8 mouse cellular contexts compared by ENCODE assay signal in the genomic region with DNA sequence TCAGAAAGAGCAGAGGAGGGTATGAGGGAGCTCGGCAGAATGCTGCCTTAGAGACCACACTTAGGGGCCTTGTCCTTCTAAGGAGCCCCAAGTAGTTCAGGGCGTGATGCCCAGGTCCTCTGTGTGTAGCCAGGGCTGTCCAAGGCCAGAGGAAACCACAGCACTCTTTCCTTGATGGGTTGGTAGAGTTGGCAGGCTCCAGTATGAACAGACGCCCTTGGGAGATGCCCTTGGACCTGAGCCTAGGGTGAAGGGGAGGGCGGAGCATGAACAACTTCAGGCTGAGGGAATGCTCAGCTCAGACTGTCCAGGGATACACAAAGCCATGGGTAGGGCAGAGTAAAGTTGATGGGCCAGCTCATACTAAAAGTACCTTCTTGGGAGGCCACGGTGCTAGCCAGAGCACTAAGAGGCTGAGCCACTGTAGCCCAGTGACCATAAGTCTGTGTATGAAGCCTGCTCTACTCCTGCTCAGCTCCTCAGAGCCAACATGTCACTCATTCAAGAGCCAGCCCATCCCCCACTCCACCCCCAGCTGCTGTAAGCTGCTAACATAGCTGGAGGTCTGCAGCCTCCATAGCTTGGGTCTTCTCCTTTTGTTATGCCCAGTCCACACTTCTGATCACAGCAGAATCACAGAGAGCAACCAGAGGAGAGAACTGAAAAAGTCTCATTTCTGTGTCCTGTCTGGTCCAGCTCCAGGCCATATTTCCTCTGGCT. TPM values are rescaled to one million over a fixed set of nuclear protein-coding genes. Genes with fewer than 3 reads are reported as not detected.
DNase-seq lines count a peak whose midpoint lies in the region.
"Had no signal": no experiment of that assay in that cellular context is flagged by ENCODE, and none has a peak within 500 bp of the region (broad histone marks: within the 10 kb centered on the region; RNA-seq: fewer than 3 reads in every experiment).

No protein-coding gene starts in this region.

- peak; percentile 63 to 72 for DNase-seq in heart, adult 9 months (ENCODE audit: low spot score in 2 of 2)
- no peak for DNase-seq in heart, postnatal 25 days (ENCODE audit: low spot score)
- DNase-seq in 3T3-L1 (ENCODE audit: low read depth, low spot score) = peak; percentile 56
- DNase-seq in adrenal gland, adult 18-20 months (ENCODE audit: low spot score in 2 of 2) = peak; percentile 48 to 59
- peak; percentile 32 to 43 for DNase-seq in cerebellum, postnatal 36 days
- DNase-seq in frontal cortex, postnatal 36 days (ENCODE audit: low spot score in 2 of 2) = no peak
- no peak for DNase-seq in left cerebral cortex, adult 8-10 months (ENCODE audit: low spot score in 2 of 2)
- DNase-seq: kidney, postnatal 10 days had no signal

- intact Hi-C loops in heart, postnatal 25 days (cut with DNase I) = no loop called here

RNA-seq across cellular contexts. Expression of a gene that starts 3.1 kb away (rescaled TPM):
- total RNA-seq in heart, postnatal 25 days (2021) = 10 to 100 TPM; 34.4 to 42.1 TPM
- total RNA-seq in adrenal gland, adult 18-20 months (2021) = 1 to 10 TPM; 7.0 to 7.6 TPM
- 10 to 100 TPM; 13.9 to 20.5 (median 15.7) TPM for total RNA-seq in left cerebral cortex, adult 8-10 months (2022)

RNA-seq across cellular contexts. Expression of a gene that starts 28.0 kb away (rescaled TPM):
- 10 to 100 TPM; 56.6 to 61.7 TPM for total RNA-seq in heart, postnatal 25 days (2021)
- 10 to 100 TPM; 40.8 to 64.8 TPM for total RNA-seq in adrenal gland, adult 18-20 months (2021)
- 10 to 100 TPM; 18.1 to 22.4 (median 20.0) TPM for total RNA-seq in left cerebral cortex, adult 8-10 months (2022)

RNA-seq across cellular contexts. Expression of a gene that starts 44.0 kb away (rescaled TPM):
- 1 to 10 TPM; 5.0 to 5.7 TPM for total RNA-seq in heart, postnatal 25 days (2021)
- total RNA-seq in adrenal gland, adult 18-20 months (2021) = 1 to 10 TPM; 7.4 to 7.8 TPM
- 1 to 10 TPM; 5.4 to 8.6 (median 6.9) TPM for total RNA-seq in left cerebral cortex, adult 8-10 months (2022)

Comparison
In these comparisons a context has a peak if more than half of its experiments do, and no peak if none do; other contexts are left out.
1. DNase-seq: peak in heart, adult 9 months (2 of 2), 3T3-L1 (single experiment), adrenal gland, adult 18-20 months (2 of 2) and cerebellum, postnatal 36 days (2 of 2); none in heart, postnatal 25 days (single experiment), frontal cortex, postnatal 36 days (0 of 2) and left cerebral cortex, adult 8-10 months (0 of 2).